Mouse (Mus musculus): ENCODE results near the gene Nepn.

- no peak for TF ChIP-seq EP300 (optimal IDR thresholded peaks at IDR 0.05)
- no peak for TF ChIP-seq CTCF (IDR thresholded peaks at IDR 0.05; ENCODE audit: low read depth)
Measured at GRCm38 (mm10) chr10:52405160-52405559, 16.4 kb downstream of the Nepn start.
